Mouse (Mus musculus) liver, embryonic 14.5 days (tissue): ENCODE data around the gene Polg2. TPM values are rescaled to one million over a fixed set of nuclear protein-coding genes. Genes with fewer than 3 reads are reported as not detected.

ENCODE experiments used
- ATAC-seq: fragments of 200-750 bp; cut with Nextera tagmentation; 2 replicates; pipeline ENCODE4 v1.8.0; 2017; ENCODE audit warnings: moderate number of reproducible peaks, mild to moderate bottlenecking, moderate library complexity; ENCODE audit not compliant: insufficient read depth
- DNase-seq, 3 experiments: peaks; one replicate each; pipeline ENCODE4 v3.0.0-alpha.2; 2012 to 2013; ENCODE audit warnings: low read depth in 3 of 3, low spot score in 3 of 3
- H3K27ac ChIP-seq: fragments of 300-500 bp; sonication (generic); 2 replicates; pipeline ENCODE4 v1.5.1; 2014; ENCODE audit warnings: moderate library complexity, mild to moderate bottlenecking, control low read depth, inconsistent platforms
- H3K27me3 ChIP-seq: fragments of 300-500 bp; sonication (generic); 2 replicates; pipeline ENCODE4 v1.6.1; 2014; ENCODE audit warnings: mild to moderate bottlenecking, low read length, moderate library complexity; ENCODE audit not compliant: control insufficient read depth, insufficient read depth
- H3K36me3 ChIP-seq: fragments of 300-500 bp; sonication (generic); replicated peaks from 2 replicates; pipeline ENCODE4 v1.6.1; 2014; ENCODE audit warnings: low read depth; ENCODE audit not compliant: control insufficient read depth, insufficient read depth
- H3K4me1 ChIP-seq, 2 experiments: fragments of 200-500 bp in 1 of 2; fragments of 300-500 bp in 1 of 2; sonication (generic) in 1 of 2; replicated peaks; 2 replicates each; pipeline ENCODE4 v1.6.1; 2012 to 2014; ENCODE audit warnings: antibody characterized with exemption in 1 of 2, inconsistent platforms in 1 of 2, low read length in 1 of 2; ENCODE audit not compliant: control insufficient read depth in 2 of 2, insufficient read depth in 2 of 2
- H3K4me2 ChIP-seq: fragments of 300-500 bp; sonication (generic); 2 replicates; pipeline ENCODE4 v1.6.1; 2014; ENCODE audit warnings: low read depth, mild to moderate bottlenecking, control low read depth, moderate library complexity
- H3K4me3 ChIP-seq, 2 experiments: fragments of 200-500 bp in 1 of 2; fragments of 300-500 bp in 1 of 2; sonication (generic) in 1 of 2; 2 replicates each; pipeline ENCODE4 v1.5.1; 2012 to 2014; ENCODE audit warnings: low read depth in 2 of 2, low read length in 2 of 2, mild to moderate bottlenecking in 2 of 2, control low read depth in 1 of 2, inconsistent platforms in 1 of 2, moderate library complexity in 1 of 2; ENCODE audit not compliant: insufficient read depth in 1 of 2
- H3K9ac ChIP-seq: fragments of 300-500 bp; sonication (generic); replicated peaks from 2 replicates; pipeline ENCODE4 v1.6.1; 2014; ENCODE audit warnings: mild to moderate bottlenecking, control low read depth, moderate library complexity
- H3K9me3 ChIP-seq: fragments of 300-500 bp; sonication (generic); 2 replicates; pipeline ENCODE4 v1.6.1; 2016; ENCODE audit warnings: low read length, mixed read lengths; ENCODE audit not compliant: control insufficient read depth
- CTCF ChIP-seq: IDR thresholded peaks from 2 replicates; pipeline ENCODE4 v1.5.1; 2016; ENCODE audit warnings: antibody characterized with exemption, low read depth, control low read depth
- EP300 ChIP-seq: IDR thresholded peaks from 2 replicates; pipeline ENCODE4 v1.6.1; 2016; ENCODE audit warnings: antibody characterized with exemption, low read depth
- WGBS: fragments of 180-500 bp; shearing (Covaris S2); extraction: QIAGEN DNeasy Blood & Tissue Kit; methylation state at CpG from one replicate; pipeline ENCODE4 v1.1.7; 2014; ENCODE audit not compliant: insufficient replicate concordance; 5-methylcytosine and 5-hydroxymethylcytosine counted together
- polyA plus RNA-seq, 2 experiments: library from polyadenylated mRNA; depleted of rRNA in 1 of 2; stranded (reverse) in 1 of 2; unstranded in 1 of 2; fragments of >200 nt; fragmentation: Nextera tagmentation in 1 of 2; extraction: Ambion mirVana in 1 of 2; gene quantifications; 2 replicates each; pipeline versions ENCODE4 v1.2.1 to v1.2.3; 2012 to 2014

The Polg2 gene
- polyA plus RNA-seq (2012; rRNA removed) (2.7 and 3.8 TPM in 2 replicates), polyA plus RNA-seq (2014; fragmentation: Nextera tagmentation; extraction: Ambion mirVana) (4.4 and 5.0 TPM in 2 replicates)

- peak within 1 kb of the TSS; percentile 85 for H3K4me2 ChIP-seq
- 1% methylated on average over 30 of the region's 30 CpGs for WGBS
These were observed at the start of gene Polg2 for GRCm38 (mm10) chr11:106779388-106780088. TSS of gene Polg2 (minus strand) at chr11:106779537.

GRCm38 (mm10) chr11:106828079-106828478 lies 48.7 kb upstream of the Polg2 start:
- DNase-seq, result no peak
- ATAC-seq, result no peak
- Histone ChIP-seq H3K4me3 (no peak overlapping the region), H3K9ac (no peak overlapping the region), H3K4me1 (no peaks in the 10 kb centered on the region), H3K27me3 (no peaks in the 10 kb centered on the region), H3K4me2 (no peak overlapping the region), H3K27ac (no peak overlapping the region), H3K9me3 (no peaks in the 10 kb centered on the region), H3K36me3 (peaks cover 3% of the 10 kb centered on the region)
- no peak for TF ChIP-seq CTCF
- TF ChIP-seq EP300, result no peak
- 80% methylated on average over 7 of the region's 7 CpGs for WGBS

More at GRCm38 (mm10) chr11:106779388-106780088, at the start of gene Polg2:
- peaks cover 6 to 12% of the 10 kb centered on the region in 2 experiments for H3K4me1 ChIP-seq
- H3K4me3 ChIP-seq, result peak within 1 kb of the TSS; percentile 81 to 83
- H3K9ac ChIP-seq, result peak within 1 kb of the TSS; percentile 91
- DNase-seq, result peak; percentile 88 to 91 (median 88)
- no peaks in the 10 kb centered on the region for H3K9me3 ChIP-seq
- H3K27me3 ChIP-seq, result no peaks in the 10 kb centered on the region
- H3K27ac ChIP-seq, result peak within 1 kb of the TSS; percentile 97
- H3K36me3 ChIP-seq, result peaks cover 59% of the 10 kb centered on the region
- peak; percentile 99 for ATAC-seq
- no peak for TF ChIP-seq EP300
- no peak for TF ChIP-seq CTCF

- H3K36me3 ChIP-seq, result peaks cover 4% of the 10 kb centered on the region
These were observed 45.1 kb upstream of the Polg2 start for GRCm38 (mm10) chr11:106824403-106824802.

GRCm38 (mm10) chr11:106823741-106824140 lies 44.4 kb upstream of the Polg2 start:
- Histone ChIP-seq H3K36me3 (peaks cover 5% of the 10 kb centered on the region), H3K4me3 (no peak overlapping the region), H3K27me3 (no peaks in the 10 kb centered on the region), H3K4me2 (no peak overlapping the region), H3K9ac (no peak overlapping the region), H3K27ac (no peak overlapping the region), H3K4me1 (no peaks in the 10 kb centered on the region), H3K9me3 (no peaks in the 10 kb centered on the region)
- no peak for DNase-seq
- TF ChIP-seq EP300, result no peak
- no peak for TF ChIP-seq CTCF
- no peak for ATAC-seq
- WGBS, result 81% methylated on average over 8 of the region's 8 CpGs

More at GRCm38 (mm10) chr11:106824403-106824802, 45.1 kb upstream of the Polg2 start:
- H3K4me3 ChIP-seq, result no peak overlapping the region
- H3K9ac ChIP-seq, result no peak overlapping the region
- TF ChIP-seq CTCF, result no peak
- no peak for TF ChIP-seq EP300
- WGBS, result 81% methylated on average over 10 of the region's 10 CpGs
- no peak for DNase-seq
- no peak overlapping the region for H3K27ac ChIP-seq
- no peaks in the 10 kb centered on the region for H3K27me3 ChIP-seq
- no peaks in the 10 kb centered on the region for H3K4me1 ChIP-seq
- ATAC-seq, result no peak
- H3K9me3 ChIP-seq, result no peaks in the 10 kb centered on the region
- no peak overlapping the region for H3K4me2 ChIP-seq

GRCm38 (mm10) chr11:106822911-106823310 lies 43.6 kb upstream of the Polg2 start:
- Histone ChIP-seq H3K27ac (no peak overlapping the region), H3K4me1 (no peaks in the 10 kb centered on the region), H3K36me3 (peaks cover 8% of the 10 kb centered on the region)

More at GRCm38 (mm10) chr11:106822911-106823310, 43.6 kb upstream of the Polg2 start:
- ATAC-seq (no peak), DNase-seq (no peak)
- H3K9me3 ChIP-seq, result no peaks in the 10 kb centered on the region
- H3K4me3 ChIP-seq, result no peak overlapping the region
- H3K4me2 ChIP-seq, result no peak overlapping the region
- TF ChIP-seq EP300 (no peak), CTCF (no peak)
- 81% methylated on average over 5 of the region's 5 CpGs for WGBS
- H3K27me3 ChIP-seq, result no peaks in the 10 kb centered on the region
- no peak overlapping the region for H3K9ac ChIP-seq
